Mouse (Mus musculus) lung, adult 2 months (tissue): ENCODE results near the gene Snx11. TPM values are rescaled to one million over a fixed set of nuclear protein-coding genes. Genes with fewer than 3 reads are reported as not detected.
A peak's percentile ranks its signal among the peaks of the same experiment; 100 is the strongest.

Experiments
- DNase-seq: peaks from one replicate; pipeline ENCODE4 v3.0.0; 2022
- H3K4me1 ChIP-seq: fragments of 200-500 bp; 2 replicates; pipeline ENCODE4 v1.6.1; 2011; ENCODE audit warnings: low read length; ENCODE audit not compliant: control insufficient read depth, insufficient read depth
- H3K4me3 ChIP-seq: fragments of 200-500 bp; replicated peaks from 2 replicates; pipeline ENCODE3; 2011; ENCODE audit warnings: low read depth, mild to moderate bottlenecking, control low read depth, low read length; ENCODE audit errors: extremely low read depth
- CTCF ChIP-seq: fragments of 200-500 bp; IDR thresholded peaks from 2 replicates; pipeline ENCODE4 v1.5.1; 2011; ENCODE audit warnings: mild to moderate bottlenecking, low read length, control low read depth; ENCODE audit not compliant: insufficient read depth
- POLR2A ChIP-seq: fragments of 200-500 bp; IDR thresholded peaks from 2 replicates; pipeline ENCODE4 v1.6.1; 2011; ENCODE audit warnings: low read depth, mild to moderate bottlenecking, control low read depth, low read length, borderline replicate concordance; ENCODE audit errors: extremely low read depth
- WGBS: fragments of 180-500 bp; shearing (Covaris S2); methylation state at CpG from one replicate; pipeline ENCODE4 v1.1.7; 2018; 5-methylcytosine and 5-hydroxymethylcytosine counted together
- polyA plus RNA-seq: library from polyadenylated mRNA; depleted of rRNA; stranded (reverse); fragments of >200 nt; gene quantifications from 2 replicates; pipeline ENCODE4 v1.2.3, GENCODE M21; 2012; rRNA removed

Gene Snx11
- 23.5 and 26.8 TPM in 2 replicates for polyA plus RNA-seq

GRCm38 (mm10) chr11:96776968-96777962, at the start of gene Snx11:
Gene Snx11, minus strand, starts transcription at chr11:96777559.
- WGBS = 2% methylated on average over 59 of the region's 59 CpGs
- peak within 1 kb of the TSS; percentile 98 for H3K4me3 ChIP-seq
- TF ChIP-seq CTCF (peak; percentile 37; the same call in 1 of the 2 replicates), POLR2A (peak; percentile 89; the same call in 1 of the 2 replicates)

GRCm38 (mm10) chr11:96826481-96826880, 49.1 kb upstream of the Snx11 start:
- peaks cover 40% of the 10 kb centered on the region for H3K4me1 ChIP-seq
- DNase-seq = no peak
- no peak for TF ChIP-seq POLR2A
- TF ChIP-seq CTCF = no peak
- no peak overlapping the region for H3K4me3 ChIP-seq
- 59% methylated on average over 2 of the region's 2 CpGs for WGBS

More at GRCm38 (mm10) chr11:96776968-96777962, at the start of gene Snx11:
- peak; percentile 99 for DNase-seq
- H3K4me1 ChIP-seq = peaks cover 7% of the 10 kb centered on the region

- no peak for DNase-seq
- TF ChIP-seq POLR2A (no peak), CTCF (no peak)
- Histone ChIP-seq H3K4me1 (peaks cover 37% of the 10 kb centered on the region), H3K4me3 (no peak overlapping the region)
- WGBS = 14% methylated on average over 7 of the region's 7 CpGs
Observed at GRCm38 (mm10) chr11:96824783-96825495, 47.6 kb upstream of the Snx11 start.

- Histone ChIP-seq H3K4me1 (peaks cover 37% of the 10 kb centered on the region), H3K4me3 (peak overlapping the region; percentile 42)
- DNase-seq = peak; percentile 81
- no peak for TF ChIP-seq CTCF
- no peak for TF ChIP-seq POLR2A
- WGBS = under 1% methylated on average over 26 of the region's 26 CpGs
Observed at GRCm38 (mm10) chr11:96823880-96824782, 46.8 kb upstream of the Snx11 start.

GRCm38 (mm10) chr11:96823471-96823837, 46.1 kb upstream of the Snx11 start:
- Histone ChIP-seq H3K4me3 (no peak overlapping the region), H3K4me1 (peaks cover 37% of the 10 kb centered on the region)
- no peak for DNase-seq
- TF ChIP-seq POLR2A (no peak), CTCF (no peak)
- WGBS = 12% methylated on average over 13 of the region's 13 CpGs

- 27% methylated on average over 4 of the region's 4 CpGs for WGBS
- Histone ChIP-seq H3K4me1 (peaks cover 33% of the 10 kb centered on the region), H3K4me3 (no peak overlapping the region)
- TF ChIP-seq POLR2A (no peak), CTCF (no peak)
- no peak for DNase-seq
Observed at GRCm38 (mm10) chr11:96822675-96823470, 45.5 kb upstream of the Snx11 start.

GRCm38 (mm10) chr11:96821956-96822355, 44.6 kb upstream of the Snx11 start:
- TF ChIP-seq POLR2A (no peak), CTCF (no peak)
- H3K4me3 ChIP-seq = no peak overlapping the region
- H3K4me1 ChIP-seq = peaks cover 28% of the 10 kb centered on the region
- no peak for DNase-seq
- WGBS = 82% methylated on average over 10 of the region's 10 CpGs

- WGBS = 78% methylated on average over 8 of the region's 8 CpGs
- no peak for DNase-seq
- no peak for TF ChIP-seq CTCF
- TF ChIP-seq POLR2A = no peak
- Histone ChIP-seq H3K4me1 (peaks cover 6% of the 10 kb centered on the region), H3K4me3 (no peak overlapping the region)
Observed at GRCm38 (mm10) chr11:96818128-96818710, 40.9 kb upstream of the Snx11 start.
